Mouse (Mus musculus): ENCODE measurements at regions not wholly inside any gene's neighbourhood (a gene's known extent, or its start where the extent isn't known, plus 50 kb on each side); places are given as distances from the start of the nearest gene placed in this dataset.

DNA sequence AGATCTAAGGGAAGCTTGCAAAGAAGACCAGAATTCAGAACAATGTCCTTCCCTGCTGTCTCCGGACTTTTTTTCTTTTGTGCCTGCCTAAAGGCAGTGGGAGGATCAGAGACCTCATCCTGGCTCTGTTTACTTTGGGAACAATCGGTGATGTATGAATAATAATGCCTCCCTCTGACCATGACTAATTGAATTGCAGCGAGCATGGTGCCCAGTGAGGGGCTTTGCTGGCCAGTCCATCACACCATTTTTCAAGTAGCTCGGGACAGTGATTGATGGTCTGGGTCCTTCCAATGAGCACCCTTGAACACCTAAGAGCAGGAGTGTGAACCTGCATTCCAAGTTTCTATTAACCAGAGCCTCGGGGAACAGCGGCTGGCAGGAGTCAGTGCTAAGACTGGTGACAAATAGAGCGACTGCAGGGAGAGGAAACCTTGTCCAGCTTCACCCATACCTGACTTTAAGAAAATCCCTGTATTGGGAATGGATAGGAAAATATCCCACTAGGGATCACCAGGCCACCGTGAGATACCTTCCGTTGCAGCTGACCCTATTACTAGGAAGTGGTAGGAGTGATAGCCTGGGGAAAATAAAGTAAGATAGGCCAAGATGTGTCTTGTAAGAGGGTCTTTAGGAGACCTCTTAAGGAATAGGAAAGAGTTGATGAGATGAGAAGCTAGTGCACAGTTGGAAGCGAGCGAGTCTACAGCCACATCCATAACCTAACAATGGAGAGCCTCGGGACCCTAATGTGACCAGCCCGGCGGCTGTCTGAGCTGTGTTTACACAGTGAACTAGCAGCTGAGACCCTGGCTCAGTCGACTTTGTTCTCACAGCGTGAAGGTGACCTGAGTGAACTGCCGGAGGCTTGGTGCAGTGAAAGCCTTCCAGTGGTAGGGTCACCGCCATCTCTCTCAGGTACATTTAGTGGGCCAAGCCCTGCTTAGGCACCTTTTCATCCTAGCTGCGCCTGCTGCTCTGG lies 140.7 kb downstream of the Foxa2 start:
- ATAC-seq = peak; percentile 41; the same call in 1 of the 2 replicates
- WGBS = 28% methylated on average over 19 of the region's 19 CpGs

DNA sequence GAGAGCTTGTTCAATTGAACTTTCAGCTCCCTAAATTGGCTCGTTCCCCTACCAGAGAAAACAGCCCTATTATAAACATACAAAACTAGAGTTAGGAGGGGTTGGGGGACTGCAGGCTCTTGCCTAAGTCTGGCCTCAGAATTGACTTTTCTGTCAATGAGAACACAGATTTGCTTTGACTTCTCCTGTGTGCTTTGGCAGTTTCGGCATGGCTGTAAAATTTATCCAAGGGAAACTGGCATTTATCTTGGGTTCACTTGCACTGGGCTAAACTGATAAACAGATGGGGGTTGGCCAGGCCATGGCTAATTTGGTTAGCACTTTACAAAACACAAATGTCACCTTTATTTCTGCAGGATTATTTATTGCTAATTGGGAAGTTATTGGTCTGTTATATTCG lies 141.7 kb downstream of the Foxa2 start:
- Histone ChIP-seq H3K27me3 (replicated peaks) (no peaks in the 10 kb centered on the region), H3K9me3 (no peaks in the 10 kb centered on the region), H3K4me3 (replicated peaks) (no peak overlapping the region), H3K36me3 (no peaks in the 10 kb centered on the region), H3K4me2 (replicated peaks) (no peak overlapping the region), H3K4me1 (replicated peaks) (no peaks in the 10 kb centered on the region), H3K9ac (no peak overlapping the region), H3K27ac (no peak overlapping the region)
- no peak; the same call in 1 of the 2 replicates for ATAC-seq
- 19% methylated on average over 3 of the region's 3 CpGs for WGBS

More for the DNA sequence above, 140.7 kb downstream of the Foxa2 start:
- H3K4me1 ChIP-seq (replicated peaks) = no peaks in the 10 kb centered on the region
- no peak overlapping the region for H3K4me3 ChIP-seq (replicated peaks)
- no peaks in the 10 kb centered on the region for H3K27me3 ChIP-seq (replicated peaks)
- H3K36me3 ChIP-seq = no peaks in the 10 kb centered on the region
- H3K9me3 ChIP-seq = no peaks in the 10 kb centered on the region
- H3K27ac ChIP-seq = no peak overlapping the region
- no peak overlapping the region for H3K9ac ChIP-seq
- H3K4me2 ChIP-seq (replicated peaks) = no peak overlapping the region

DNA sequence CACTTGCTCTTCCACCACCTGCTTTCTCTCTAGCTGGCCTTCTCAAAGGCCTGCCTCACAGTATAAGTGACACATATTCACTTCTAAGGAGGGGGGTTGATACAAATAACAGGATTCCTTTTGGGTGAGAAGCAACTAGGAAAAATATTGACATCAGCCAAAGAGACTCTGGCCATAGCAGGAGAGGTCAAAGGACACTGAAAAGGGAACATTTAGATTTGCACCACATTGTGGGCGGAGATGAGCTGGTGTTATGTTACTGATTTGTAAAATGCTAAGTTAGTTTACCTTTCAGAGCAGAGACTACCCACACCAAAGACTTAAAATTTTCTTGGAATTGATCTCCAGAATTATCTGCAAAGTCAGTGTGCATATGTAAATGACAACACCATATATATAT lies 147.5 kb downstream of the Foxa2 start:
- no peaks in the 10 kb centered on the region for H3K27me3 ChIP-seq (replicated peaks)
- no peak overlapping the region for H3K27ac ChIP-seq
- H3K9me3 ChIP-seq = no peaks in the 10 kb centered on the region
- no peak for ATAC-seq
- WGBS = 97% methylated on average over 1 of the region's 1 CpGs
- H3K36me3 ChIP-seq = no peaks in the 10 kb centered on the region
- H3K4me1 ChIP-seq (replicated peaks) = no peaks in the 10 kb centered on the region
- no peak overlapping the region for H3K4me2 ChIP-seq (replicated peaks)
- no peak overlapping the region for H3K9ac ChIP-seq
- no peak overlapping the region for H3K4me3 ChIP-seq (replicated peaks)

DNA sequence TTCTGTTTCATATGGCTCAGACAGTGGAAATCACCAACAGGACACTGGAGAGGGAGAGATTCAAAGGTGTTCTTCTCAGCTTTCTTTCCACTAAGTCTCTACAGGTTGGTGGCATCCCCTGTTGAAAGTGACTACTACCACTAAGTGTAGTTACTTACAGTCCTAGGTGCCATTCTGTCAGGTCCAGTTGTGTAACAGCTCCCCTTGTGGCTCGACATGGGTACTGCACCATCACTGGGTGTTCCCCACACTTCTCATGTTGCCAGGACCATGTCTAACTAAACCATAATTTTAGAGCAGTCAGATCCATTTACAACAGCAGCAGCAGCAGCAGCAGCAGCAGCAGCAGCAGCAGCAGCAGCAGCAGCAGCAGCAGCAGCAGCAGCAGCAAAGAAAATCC lies 151.1 kb downstream of the Foxa2 start:
- ATAC-seq = 0 out of 2 replicates have a peak, but pooled peaks have one; percentile 53
- Histone ChIP-seq H3K27me3 (replicated peaks) (no peaks in the 10 kb centered on the region), H3K4me2 (replicated peaks) (no peak overlapping the region), H3K9ac (no peak overlapping the region), H3K4me3 (replicated peaks) (no peak overlapping the region), H3K4me1 (replicated peaks) (no peaks in the 10 kb centered on the region), H3K27ac (no peak overlapping the region), H3K36me3 (no peaks in the 10 kb centered on the region), H3K9me3 (no peaks in the 10 kb centered on the region)
- WGBS = 0% methylated on average over 1 of the region's 1 CpGs

DNA sequence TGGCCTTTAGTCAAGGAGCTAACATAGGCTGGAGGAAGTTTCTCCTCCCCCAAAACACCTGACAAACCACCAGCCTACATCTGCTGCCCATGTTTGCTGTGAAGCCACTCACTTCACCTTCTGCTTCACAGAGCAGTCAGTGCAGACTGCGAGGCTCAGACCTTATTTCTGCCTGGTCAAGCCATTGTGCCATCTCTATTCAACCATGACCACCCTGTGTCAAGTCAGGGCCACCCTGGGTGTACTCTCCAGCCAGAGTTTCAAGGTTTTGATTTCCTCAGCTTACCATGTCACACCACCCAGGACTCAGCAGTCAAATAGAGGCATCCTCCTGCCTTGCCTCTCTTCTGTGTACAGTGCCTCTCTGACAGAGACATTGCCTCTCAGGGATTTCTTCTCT lies 152.6 kb downstream of the Foxa2 start:
- H3K4me3 ChIP-seq (replicated peaks) = no peak overlapping the region
- H3K4me2 ChIP-seq (replicated peaks) = no peak overlapping the region
- WGBS = 65% methylated on average over 1 of the region's 1 CpGs
- no peak for ATAC-seq
- no peak overlapping the region for H3K9ac ChIP-seq
- no peaks in the 10 kb centered on the region for H3K36me3 ChIP-seq
- no peaks in the 10 kb centered on the region for H3K9me3 ChIP-seq
- H3K27me3 ChIP-seq (replicated peaks) = no peaks in the 10 kb centered on the region
- no peak overlapping the region for H3K27ac ChIP-seq
- no peaks in the 10 kb centered on the region for H3K4me1 ChIP-seq (replicated peaks)

GRCm38 (mm10) chr2:147886191-147886590 lies 160.6 kb downstream of the Foxa2 start:
- Histone ChIP-seq H3K36me3 (no peaks in the 10 kb centered on the region), H3K4me2 (replicated peaks) (no peak overlapping the region), H3K9me3 (no peaks in the 10 kb centered on the region), H3K27ac (no peak overlapping the region), H3K4me3 (replicated peaks) (no peak overlapping the region), H3K27me3 (replicated peaks) (no peaks in the 10 kb centered on the region), H3K4me1 (replicated peaks) (no peaks in the 10 kb centered on the region), H3K9ac (no peak overlapping the region)
- no peak for ATAC-seq
- 27% methylated on average over 6 of the region's 6 CpGs for WGBS

GRCm38 (mm10) chr2:147877907-147878306 lies 168.9 kb downstream of the Foxa2 start:
- no peaks in the 10 kb centered on the region; the same call in 1 of the 2 replicates for H3K27me3 ChIP-seq (replicated peaks)
- no peak overlapping the region for H3K27ac ChIP-seq
- H3K9ac ChIP-seq = no peak overlapping the region
- peaks cover 14% of the 10 kb centered on the region; the same call in 1 of the 2 replicates for H3K4me1 ChIP-seq (replicated peaks)
- no peak for ATAC-seq
- H3K4me3 ChIP-seq (replicated peaks) = no peak overlapping the region
- WGBS = 33% methylated on average over 13 of the region's 13 CpGs
- H3K9me3 ChIP-seq = no peaks in the 10 kb centered on the region
- peak overlapping the region; percentile 73; the same call in 1 of the 2 replicates for H3K4me2 ChIP-seq (replicated peaks)
- no peaks in the 10 kb centered on the region for H3K36me3 ChIP-seq

DNA sequence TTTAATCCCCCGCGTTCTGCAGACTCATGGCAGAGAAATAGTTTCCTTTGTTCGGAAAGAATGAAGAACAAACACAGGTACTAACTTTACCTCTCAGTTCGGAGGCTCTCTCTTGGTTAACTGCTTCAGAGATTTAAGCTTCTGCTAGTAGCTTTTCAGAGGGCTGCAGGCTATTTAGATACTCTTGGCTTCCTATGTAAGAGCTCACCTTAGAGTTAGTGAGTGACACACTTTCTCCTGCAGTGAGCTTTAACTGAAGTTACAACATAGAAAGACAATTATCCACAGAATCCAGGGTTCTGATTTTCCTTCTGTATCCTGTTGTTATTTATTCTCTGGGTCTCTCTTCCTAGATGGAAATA lies 169.2 kb downstream of the Foxa2 start:
- Histone ChIP-seq H3K9ac (peak overlapping the region; percentile 32; the same call in 1 of the 2 replicates), H3K27ac (no peak overlapping the region), H3K36me3 (no peaks in the 10 kb centered on the region), H3K9me3 (no peaks in the 10 kb centered on the region), H3K4me3 (replicated peaks) (peak overlapping the region; percentile 34; the same call in 1 of the 2 replicates), H3K4me2 (replicated peaks) (peak overlapping the region; percentile 73), H3K27me3 (replicated peaks) (no peaks in the 10 kb centered on the region; the same call in 1 of the 2 replicates), H3K4me1 (replicated peaks) (peaks cover 14% of the 10 kb centered on the region; the same call in 1 of the 2 replicates)
- 9% methylated on average over 4 of the region's 4 CpGs for WGBS
- ATAC-seq = no peak

DNA sequence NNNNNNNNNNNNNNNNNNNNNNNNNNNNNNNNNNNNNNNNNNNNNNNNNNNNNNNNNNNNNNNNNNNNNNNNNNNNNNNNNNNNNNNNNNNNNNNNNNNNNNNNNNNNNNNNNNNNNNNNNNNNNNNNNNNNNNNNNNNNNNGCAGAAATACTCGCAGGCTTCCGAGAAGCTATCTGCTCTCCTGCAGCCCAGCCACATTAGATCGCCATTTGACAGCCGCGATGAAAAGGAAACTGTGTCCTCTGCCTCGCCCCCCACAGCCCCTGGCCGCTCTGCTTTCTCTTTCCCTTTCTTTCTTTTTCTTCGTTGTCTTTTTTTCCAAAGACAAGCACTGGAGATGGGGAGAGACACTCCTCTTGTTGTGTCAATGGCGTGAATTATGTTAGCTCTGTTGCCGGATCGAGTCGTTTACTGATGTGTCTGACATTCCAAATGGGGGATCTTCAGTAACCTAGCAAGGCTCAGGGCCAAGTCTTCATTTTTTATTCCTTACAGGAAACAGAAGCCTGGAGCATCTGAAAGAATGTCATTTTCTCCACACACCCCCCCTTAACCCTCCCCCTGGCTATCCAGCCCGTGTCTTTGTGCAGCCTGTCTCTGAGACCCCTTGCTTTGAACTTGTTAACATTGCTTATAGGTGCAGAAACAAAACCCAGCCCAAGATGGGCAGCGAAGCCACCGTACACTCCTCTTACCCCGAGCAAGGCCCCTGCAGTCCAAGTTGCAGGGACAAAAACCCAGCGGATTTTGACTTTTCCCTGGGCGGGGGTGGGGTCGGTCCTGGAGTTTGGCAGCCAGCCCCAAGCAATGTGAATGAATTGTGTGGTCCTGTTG lies 169.8 kb downstream of the Foxa2 start:
- WGBS = 4% methylated on average over 19 of the region's 19 CpGs
- peak overlapping the region; percentile 34 for H3K4me3 ChIP-seq (replicated peaks)
- peak overlapping the region; percentile 32; the same call in 1 of the 2 replicates for H3K9ac ChIP-seq
- H3K36me3 ChIP-seq = no peaks in the 10 kb centered on the region
- H3K27ac ChIP-seq = no peak overlapping the region
- H3K4me1 ChIP-seq (replicated peaks) = peaks cover 14% of the 10 kb centered on the region; the same call in 1 of the 2 replicates
- H3K4me2 ChIP-seq (replicated peaks) = peak overlapping the region; percentile 73
- peak; percentile 5 for ATAC-seq
- no peaks in the 10 kb centered on the region for H3K9me3 ChIP-seq
- no peaks in the 10 kb centered on the region; the same call in 1 of the 2 replicates for H3K27me3 ChIP-seq (replicated peaks)

- Histone ChIP-seq H3K4me3 (replicated peaks) (no peak overlapping the region), H3K27me3 (replicated peaks) (no peaks in the 10 kb centered on the region), H3K27ac (no peak overlapping the region), H3K4me1 (replicated peaks) (peaks cover 14% of the 10 kb centered on the region; the same call in 1 of the 2 replicates), H3K9me3 (no peaks in the 10 kb centered on the region), H3K9ac (no peak overlapping the region), H3K4me2 (replicated peaks) (no peak overlapping the region), H3K36me3 (no peaks in the 10 kb centered on the region)
- no peak for ATAC-seq
- WGBS = 79% methylated on average over 3 of the region's 3 CpGs
Measured at GRCm38 (mm10) chr2:147872972-147873371, 173.8 kb downstream of the Foxa2 start.

- no peaks in the 10 kb centered on the region; the same call in 1 of the 2 replicates for H3K27me3 ChIP-seq (replicated peaks)
- WGBS = 84% methylated on average over 6 of the region's 6 CpGs
- H3K4me2 ChIP-seq (replicated peaks) = no peak overlapping the region
- H3K9ac ChIP-seq = no peak overlapping the region
- no peak for ATAC-seq
- no peaks in the 10 kb centered on the region for H3K9me3 ChIP-seq
- H3K4me3 ChIP-seq (replicated peaks) = no peak overlapping the region
- H3K27ac ChIP-seq = no peak overlapping the region
- H3K36me3 ChIP-seq = no peaks in the 10 kb centered on the region
- no peaks in the 10 kb centered on the region for H3K4me1 ChIP-seq (replicated peaks)
Measured at GRCm38 (mm10) chr2:147851186-147851802, 195.5 kb downstream of the Foxa2 start.
